Mouse (Mus musculus) T-helper 17 cell (primary cell): ENCODE measurements at regions not wholly inside any gene's neighbourhood (a gene's known extent, or its start where the extent isn't known, plus 50 kb on each side); places are given as distances from the start of the nearest gene placed in this dataset.

Experiments used
- in situ Hi-C, 2 experiments: fragments of 300-600 bp; cut with MboI, MseI; formaldehyde crosslinking; loops; 1 replicate in 1 of 2; 2 replicates in 1 of 2; pipeline ENCODE4 v1.15.1; 2025; ENCODE audit warnings: high pct_unique_total_duplicates in 2 of 2

- in situ Hi-C loops, result no loop called here
Observed at GRCm38 (mm10) chr12:96748868-96749615, 1057.0 kb downstream of the Flrt2 start.

DNA sequence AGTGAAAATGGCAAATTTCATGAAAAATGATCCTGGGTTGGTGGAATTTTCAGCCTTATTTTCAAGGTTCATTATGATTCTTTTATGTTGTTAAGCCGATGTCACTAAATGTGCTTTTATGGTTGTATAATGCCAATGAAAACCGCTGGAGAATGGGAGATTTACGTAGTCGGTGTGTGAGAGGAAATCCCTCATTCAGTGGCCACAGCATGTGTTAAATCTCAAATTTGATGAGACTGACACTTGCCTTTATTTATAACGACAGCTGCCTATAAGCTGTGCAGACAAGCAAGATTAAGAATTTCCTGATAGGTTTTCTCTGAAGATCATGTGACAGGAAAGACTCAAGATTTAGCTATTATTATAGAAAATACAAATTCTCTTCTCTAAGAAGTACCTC lies 1062.7 kb downstream of the Flrt2 start:
- in situ Hi-C loops, result loop anchor here in 1 of 2 experiments (10.0 kb wide), 1 partner anchor 840 kb away; no protein-coding TSS in a partner anchor

DNA sequence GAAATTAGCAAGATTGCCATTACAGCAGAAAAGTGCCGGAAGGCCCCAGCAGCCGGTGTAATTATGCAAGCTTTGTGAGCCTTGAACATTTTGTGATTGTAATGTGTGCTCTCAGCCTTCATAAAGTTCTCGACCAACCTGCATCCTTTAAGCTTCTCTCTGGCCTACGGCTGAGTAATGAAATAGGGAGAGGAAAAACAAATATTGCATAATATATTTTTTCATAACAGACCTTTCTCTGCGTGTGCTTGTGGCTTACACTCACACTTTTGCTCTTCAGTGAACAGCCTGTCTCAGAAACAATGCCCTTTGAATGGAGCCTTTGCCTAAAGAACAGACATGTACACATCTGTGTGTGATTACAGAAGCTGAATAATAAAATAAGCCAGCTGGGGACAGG lies 1071.1 kb downstream of the Flrt2 start:
- in situ Hi-C loops, result no loop called here

GRCm38 (mm10) chr12:96763621-96764020 lies 1071.6 kb downstream of the Flrt2 start:
- in situ Hi-C loops, result no loop called here

- in situ Hi-C loops, result no loop called here
Observed at GRCm38 (mm10) chr12:96764186-96764585, 1072.2 kb downstream of the Flrt2 start.

DNA sequence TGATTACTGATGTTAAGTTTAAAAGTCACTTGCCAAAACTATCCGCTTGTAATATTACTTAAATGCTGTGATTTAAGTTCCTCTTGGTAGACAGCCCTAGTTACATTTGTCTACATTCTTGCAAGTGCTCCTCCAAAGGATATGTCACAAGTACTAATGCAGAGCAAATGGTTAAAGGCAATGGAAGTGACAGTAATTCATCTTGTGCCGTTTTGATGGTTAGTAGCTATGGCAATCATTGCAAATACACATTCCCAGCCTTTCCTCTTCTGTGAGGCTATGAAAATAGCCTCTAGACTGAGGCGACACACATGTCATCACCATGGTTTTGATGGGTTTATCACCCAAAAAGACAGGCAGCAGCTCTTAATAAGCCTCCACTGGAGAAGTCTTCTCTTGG lies 1079.2 kb downstream of the Flrt2 start:
- in situ Hi-C loops, result no loop called here

DNA sequence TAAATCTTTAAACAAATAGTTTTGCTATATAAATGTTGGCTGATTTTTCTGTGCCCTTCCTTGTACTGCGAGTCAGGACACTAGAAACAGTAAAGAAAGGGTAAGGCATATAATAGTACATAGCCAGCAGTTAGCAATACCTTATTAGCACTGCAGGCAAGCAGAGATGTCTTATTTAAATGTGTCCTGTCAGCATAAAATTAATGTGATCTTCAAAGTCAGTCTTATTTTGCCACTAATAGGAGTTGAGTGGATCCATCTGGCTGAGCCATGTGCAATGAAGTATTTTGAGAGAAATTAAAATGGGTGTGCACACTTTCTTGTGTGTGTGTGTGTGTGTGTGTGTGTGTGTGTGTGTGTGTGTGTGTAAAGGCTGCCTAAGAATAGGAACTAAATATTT lies 1129.3 kb downstream of the Flrt2 start:
- in situ Hi-C loops, result no loop called here

DNA sequence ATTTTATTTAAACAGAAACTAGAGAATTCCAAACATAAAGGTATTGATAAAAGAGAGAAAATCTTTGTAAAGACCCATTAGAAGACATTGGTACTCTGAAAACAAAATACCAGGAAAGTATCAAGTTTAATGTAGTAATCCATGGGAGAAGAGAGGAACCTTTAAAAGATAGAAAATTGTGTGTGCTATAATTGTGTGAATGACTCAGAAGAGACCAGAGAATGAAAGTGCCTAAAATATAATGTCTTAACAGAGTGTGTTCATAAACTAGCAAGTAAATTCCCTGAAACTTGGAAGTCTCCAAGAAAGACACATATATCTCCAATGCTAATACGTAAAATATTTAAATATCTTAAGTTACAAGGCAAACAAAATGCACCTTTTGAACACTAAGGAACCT lies 1136.4 kb downstream of the Flrt2 start:
- in situ Hi-C loops, result no loop called here
